Mouse (Mus musculus): Measurements from ENCODE around the gene Cers6.

The Cers6 gene

DNA sequence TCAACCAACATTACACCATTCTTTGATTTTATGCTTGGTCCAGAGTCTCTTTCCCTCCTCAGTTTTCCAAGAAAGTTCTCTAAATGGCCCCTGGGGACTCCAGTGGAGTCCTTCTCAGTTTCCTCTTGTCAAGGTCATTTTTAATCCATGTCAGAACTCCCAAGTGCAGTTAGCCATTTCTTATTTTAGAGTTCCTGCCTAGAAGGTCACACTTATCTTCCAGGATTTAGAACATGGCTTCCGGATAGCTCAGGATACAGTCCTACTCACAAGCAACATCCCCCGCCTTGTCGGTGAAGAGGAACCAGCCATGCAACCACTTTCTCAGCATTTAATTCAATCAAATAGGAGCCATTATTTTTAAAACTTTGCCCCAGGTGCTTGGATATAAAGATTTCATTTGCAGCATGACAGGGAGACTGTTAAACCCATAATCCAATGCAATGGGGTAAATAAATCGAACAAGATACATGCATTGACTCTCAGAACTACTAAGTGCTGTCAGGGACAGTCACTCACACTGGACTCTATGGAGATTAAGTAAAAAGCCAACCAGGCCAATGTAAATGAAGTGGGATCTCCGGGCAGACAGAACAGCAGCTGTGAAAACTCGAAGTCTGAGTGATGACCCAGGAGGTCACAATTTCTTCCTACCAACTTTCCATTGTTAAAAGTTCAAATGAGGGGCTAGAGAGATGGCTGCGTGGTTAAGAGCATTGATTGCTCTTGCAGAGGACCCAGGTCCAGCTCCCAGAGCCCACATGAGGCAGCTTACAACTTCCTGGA lies 268.4 kb downstream of the Cers6 start:
- peak; percentile 57 for DNase-seq

DNA sequence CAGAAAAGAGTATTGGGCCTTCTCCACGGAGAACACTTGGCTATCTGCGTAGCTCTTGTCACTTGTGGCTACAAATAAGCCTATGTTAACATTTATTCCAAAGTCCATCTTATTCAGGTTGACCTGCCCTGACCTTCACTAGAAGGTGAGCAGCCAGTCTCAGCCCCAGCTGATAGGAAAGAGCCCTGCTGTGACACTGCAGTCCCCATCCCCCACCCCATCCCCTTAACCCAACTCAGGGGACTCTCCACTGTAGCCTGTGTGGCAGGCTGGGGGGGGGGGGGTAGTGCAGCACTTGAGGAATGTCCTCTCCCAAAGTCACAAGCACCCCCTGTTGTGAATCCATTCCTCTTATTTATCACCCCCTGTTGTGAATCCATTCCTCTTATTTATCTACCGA lies 270.8 kb downstream of the Cers6 start:
- no peak for DNase-seq

DNA sequence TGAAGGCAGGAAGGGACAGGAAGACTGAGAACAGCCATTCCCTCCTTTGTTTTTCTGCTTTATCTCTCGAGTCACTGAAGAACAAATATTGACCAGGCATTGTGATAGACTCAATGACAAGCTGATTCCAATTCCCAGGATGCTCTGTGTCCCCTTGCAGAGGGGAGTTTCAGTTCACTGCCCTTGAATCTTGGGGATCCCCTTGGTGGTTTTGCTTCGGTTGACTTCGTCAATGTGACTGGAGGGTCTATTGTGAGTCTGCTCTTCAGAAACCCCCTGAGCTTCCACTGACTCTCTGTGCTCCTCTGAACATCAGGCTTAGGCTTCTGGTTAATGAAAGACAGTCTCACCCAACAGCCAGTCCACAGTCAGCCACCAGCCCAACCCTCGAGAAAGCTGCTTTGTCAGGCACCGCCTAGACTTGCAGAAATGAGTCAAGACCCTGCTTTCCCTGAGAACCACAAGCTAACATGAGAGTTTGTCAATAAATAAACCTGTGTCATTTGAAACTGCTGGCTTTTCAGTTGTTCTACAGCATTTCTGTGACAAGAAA lies 271.3 kb downstream of the Cers6 start:
- DNase-seq = no peak

DNA sequence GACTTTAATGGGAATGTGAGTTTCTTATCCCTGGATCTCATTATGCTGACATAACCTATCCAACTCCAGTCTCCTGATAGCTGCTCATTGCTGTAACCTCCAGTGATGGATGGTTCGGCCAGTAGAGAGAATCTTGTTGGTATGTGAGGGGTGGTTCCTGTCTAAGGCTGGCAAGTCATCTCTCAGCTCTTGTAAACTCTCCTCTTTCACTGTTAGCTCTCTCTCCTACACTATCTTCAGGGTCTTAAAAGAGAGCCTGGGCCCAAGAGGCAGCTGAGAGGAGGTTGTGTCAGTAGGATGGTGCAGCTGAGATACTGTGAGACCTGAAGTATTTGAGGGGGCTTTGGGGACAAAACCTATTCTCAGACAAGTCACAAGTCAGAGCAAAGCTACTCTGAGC lies 272.9 kb downstream of the Cers6 start:
- no peak for DNase-seq

DNA sequence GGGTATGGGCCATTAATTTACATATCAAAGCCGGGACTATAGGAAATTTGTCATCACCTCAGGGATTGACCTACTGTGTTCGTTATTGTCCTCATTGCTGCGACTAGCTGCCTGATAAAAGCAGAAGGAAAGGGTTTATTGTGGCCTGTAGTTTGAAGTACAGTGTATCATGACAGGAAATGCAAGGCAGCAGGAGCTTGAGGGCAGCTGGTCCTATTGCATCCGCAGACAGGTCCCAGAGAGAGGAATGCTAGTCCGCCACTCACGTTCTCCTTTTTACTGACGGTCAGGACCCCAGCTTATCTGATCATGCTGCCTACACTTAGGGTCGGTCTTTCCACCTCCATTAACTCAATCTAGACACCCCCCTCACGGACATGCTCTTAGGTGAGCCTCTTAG lies 273.7 kb downstream of the Cers6 start:
- no peak for DNase-seq

DNA sequence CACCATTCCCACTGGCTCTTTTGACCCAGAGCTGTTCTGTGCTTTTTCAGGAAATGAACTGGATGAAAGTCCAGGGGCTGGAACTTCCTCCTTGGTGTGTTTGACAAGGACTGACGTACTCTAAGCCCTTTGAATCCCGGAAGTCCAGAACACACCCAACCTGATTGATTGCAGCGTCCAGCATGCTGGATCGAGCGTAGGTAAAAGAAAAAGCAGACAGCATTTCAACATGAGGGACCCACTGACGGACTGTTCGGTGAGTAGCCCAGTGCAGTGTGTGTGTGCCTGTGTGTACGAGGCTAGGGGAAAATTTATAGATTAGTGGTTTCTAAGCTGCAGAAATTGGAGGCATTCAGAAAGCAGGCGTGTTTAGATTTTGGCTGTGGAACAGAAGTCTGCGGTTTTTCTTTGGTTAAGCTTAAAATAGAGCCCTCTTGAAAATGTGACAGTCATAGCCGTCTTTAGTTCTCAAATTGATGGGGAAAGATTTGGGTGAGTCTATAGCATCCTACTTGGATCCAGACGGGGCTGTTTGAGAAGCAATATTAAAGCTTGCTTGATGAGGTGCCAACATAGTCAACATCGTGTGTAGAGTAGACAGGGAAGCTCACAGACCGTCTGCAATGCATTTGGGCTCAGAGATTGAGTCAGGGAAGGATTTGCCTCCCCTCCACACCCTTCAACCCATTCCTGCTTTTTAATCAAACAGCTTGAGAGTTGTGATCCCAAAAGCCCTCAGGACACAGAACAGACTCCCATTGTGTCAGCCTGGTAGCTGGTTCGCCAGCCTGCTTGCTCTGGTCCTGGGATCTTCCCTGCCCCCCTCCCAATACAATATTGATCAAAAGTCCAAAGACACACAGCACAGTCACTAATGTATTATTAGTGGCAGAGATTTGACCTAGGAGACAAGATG lies 274.7 kb downstream of the Cers6 start, which contains the start of gene Nostrin:
Gene Nostrin (plus strand): TSS at position 140 of the 916 bp plus-strand sequence.
- DNase-seq = peak; percentile 69

DNA sequence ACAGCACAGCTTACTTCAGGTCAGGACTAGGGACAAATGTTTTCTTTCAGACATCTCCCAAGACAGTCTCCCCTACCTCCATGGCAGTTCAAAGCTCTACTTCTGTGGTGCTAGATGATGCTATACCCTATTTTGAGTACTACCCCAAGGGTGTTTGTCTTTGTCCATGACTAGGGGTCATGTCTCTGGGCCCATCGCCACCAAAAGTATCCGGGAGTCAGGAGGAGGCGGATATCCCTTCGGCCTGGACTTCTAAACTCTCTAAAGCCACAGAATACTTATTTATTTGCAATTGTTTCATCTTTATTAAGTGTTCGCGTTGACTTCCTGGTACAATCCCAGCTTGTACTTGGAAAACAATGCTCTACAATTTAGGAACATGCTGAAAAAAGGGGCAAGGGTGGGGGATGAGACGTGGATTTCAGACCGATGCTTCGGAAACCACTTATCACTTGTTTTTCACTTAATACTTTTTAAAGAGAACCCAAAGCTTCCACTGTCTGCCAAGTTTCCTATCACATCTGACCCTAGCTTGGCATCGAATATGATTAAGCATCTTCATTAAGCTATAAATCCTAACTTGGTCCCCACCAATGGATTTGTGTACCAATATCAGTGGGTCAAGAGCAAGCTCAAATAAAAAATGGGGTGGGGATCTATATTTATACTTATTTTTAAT lies 276.3 kb downstream of the Cers6 start:
- peak; percentile 48 for DNase-seq

DNA sequence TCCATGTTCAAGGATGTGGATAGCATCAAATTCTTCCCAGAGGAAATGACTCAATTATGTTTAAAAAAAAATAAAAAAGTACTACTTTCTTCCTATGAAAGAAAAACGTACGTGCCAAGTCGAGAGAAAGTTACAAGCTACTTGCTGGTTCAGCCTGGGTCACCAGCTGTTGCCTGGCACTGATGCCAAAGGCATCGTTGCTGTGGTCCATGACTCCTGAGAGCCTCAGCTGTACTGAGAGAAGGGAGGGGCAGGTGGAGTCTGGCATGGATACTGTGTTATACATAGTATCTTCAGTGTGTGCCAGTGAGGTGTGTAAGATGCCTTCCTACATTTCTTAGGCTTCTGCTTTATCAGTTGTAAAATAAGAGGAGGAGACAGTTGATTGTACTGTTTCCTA lies 277.5 kb downstream of the Cers6 start:
- no peak for DNase-seq

DNA sequence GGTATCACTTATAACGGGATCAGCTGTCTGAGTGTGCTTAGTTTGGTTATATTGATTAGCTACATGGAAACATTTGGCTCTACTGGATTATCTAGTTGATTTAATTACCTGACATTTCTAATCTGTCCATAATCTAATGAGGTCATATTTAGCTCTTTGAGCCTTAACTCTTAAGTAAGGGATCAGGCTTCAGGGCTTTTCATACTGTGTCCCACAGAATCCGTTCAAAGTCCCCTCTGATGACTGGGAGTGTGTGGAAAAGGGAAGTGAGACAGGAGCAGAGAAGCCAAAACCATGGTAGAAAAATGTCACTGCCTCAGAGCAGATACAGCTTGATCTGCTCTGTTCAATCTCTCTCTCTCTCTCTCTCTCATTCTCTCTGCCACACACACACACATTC lies 279.0 kb downstream of the Cers6 start:
- no peak for DNase-seq

DNA sequence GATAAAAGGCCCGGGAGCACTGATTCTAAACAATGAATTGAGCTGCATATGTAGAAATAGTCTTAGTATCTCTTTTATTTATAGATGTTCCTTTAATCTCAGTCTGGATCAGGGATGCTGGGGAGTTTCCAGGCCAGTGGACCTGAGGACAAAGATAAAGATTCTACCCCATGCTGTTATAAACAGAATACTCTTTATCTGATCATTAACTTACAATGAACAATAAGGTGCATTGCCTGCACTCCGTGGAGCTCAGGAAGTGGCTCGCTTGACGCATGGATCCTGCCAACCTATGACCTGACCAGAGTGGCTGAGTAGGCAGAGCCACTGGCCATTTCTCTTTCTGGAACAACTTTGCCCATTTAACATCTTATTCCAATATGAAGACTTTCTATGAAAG lies 279.6 kb downstream of the Cers6 start:
- DNase-seq = no peak

DNA sequence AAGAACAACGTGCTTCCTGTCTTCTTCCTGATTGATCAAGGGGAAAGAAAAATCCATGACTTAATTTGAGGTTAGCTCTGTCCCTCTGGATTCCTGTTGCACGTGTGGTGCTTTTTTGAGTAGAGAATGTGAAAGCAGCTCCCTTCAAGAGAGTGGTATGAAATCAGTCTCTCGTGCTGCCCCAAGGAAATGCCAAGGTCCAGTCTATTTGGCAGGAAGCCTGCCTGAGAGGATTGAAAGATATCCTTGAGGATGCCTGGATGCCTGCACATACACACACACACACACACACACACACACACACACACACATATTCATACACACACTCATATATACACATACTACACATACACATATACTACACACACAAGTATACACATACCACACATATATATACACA lies 287.4 kb downstream of the Cers6 start:
- peak; percentile 19 for DNase-seq

DNA sequence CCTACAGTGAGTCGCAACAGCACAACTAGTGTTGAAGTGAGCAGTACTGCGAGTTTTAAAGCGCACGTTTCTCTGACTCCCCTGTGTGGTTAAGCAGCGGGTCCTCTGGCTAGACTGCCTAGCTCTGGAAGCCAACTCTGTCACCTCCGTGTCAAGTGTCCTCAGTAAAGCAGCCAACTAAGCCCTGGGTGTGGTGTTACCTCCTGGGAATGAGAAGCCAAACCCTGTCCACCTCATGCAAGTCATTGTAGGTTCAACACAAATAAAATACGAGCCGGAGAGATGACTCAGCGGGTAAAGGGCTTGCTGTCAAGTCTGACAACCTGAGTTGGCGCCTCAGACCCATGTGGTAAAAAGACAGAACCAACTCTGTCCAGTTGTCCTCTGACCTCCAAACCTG lies 287.9 kb downstream of the Cers6 start:
- DNase-seq = no peak

DNA sequence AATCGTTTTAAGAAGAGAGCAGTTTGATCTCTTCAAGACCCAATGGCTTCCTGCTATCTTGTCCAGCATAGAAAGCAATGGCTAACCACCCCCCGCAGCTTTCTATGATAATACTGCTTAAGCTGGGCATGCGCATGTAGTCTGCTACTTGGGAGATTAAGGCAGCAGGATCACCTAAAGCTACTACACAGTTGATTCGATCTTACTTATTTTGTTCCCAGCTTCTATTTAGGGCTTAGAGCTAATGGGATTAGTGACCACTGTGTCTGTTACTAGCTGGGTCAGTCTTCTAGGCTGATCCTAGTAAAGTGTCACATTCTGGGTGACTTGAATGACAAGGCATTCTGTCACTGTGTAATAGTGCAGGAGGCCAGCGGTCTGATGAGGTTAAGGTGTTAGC lies 289.6 kb downstream of the Cers6 start:
- no peak for DNase-seq

DNA sequence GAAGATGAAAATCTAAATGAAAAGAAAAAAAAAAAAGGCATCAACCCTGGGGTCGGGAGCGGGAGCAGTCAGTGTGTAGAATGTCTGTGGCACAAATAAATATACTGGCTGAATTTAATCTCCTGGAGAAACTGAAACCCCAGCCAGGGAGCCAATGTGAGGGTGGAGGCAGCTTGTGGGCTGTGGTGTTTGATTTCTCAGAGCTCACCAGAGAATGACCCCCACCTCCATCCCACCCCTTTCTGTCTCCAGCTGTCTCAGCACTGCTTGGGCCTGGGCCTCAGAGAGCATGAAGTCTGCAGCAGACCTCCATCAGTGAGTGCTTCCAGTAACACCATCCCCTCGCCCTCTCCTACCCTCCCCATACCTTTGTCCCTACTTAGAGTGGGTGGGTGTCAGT lies 294.6 kb downstream of the Cers6 start:
- DNase-seq = no peak

DNA sequence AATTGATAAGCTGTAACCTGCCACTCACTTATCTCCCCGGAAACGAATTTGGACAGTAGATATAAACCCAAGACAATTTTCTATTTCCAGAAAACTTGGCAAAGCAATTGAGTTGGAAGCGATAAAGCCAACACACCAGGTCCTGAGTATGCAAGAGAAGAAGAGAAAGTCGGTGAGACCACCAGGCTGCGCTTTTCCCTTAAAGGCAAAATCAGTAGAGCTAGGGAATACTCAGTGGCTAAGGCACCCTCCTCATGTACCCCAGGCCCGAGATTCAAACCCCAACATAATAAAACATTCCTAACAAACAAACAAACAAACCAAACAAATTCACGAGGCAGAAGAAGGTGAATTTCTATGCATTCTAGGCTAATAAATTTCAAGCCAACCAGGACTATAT lies 295.0 kb downstream of the Cers6 start:
- DNase-seq = no peak

DNA sequence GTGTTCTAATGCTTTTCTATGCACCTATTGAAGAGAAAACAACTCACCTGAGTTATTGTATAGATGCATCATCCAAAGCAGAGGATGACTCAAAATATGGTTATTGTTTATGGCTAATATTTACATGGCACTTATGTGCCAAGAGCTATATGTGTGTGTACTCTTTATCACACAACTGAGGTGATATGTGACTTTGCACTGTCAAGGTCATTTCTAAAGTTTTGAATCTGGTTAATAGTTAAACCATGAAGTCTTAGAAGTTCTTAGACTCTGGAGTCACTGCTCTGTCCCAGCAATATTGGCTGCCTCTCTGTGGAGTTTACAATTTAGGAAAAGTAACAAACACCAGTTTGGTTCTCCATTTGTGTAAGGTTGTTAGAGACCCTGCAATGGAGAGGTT lies 297.7 kb downstream of the Cers6 start:
- DNase-seq = no peak

Data from kidney, adult 9 months (tissue).